Mouse (Mus musculus): ENCODE results near the gene Fcamr.

Fcamr gene

DNA sequence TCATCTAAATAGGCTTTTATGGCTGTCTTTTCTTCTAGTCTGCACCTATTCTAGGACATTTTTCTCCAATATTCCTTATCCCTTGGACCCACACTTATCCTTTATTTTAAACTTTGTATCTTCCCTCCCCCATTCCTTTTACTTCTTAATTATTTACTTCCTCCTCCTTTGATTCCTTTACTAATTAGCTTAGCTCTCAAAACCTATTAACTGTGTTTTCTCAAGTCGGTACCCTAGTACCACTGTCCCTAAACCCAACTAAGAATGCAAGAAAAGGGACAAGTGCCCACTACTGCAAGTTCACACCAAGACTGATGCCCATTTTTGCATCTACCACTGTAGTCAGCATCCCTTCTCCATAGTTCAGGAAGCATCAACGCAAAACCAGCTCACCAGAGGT lies 55.0 kb downstream of the Fcamr start:
- DNase-seq: no peak

- DNase-seq: no peak
Observed at GRCm38 (mm10) chr1:130857456-130857855, 56.8 kb downstream of the Fcamr start.

- no peak for DNase-seq
Observed at GRCm38 (mm10) chr1:130864238-130864637, 63.5 kb downstream of the Fcamr start.
